Mouse (Mus musculus) embryonic facial prominence, embryonic 11.5 days (tissue): ENCODE data around the gene Crabp2. TPM values are rescaled to one million over a fixed set of nuclear protein-coding genes. Genes with fewer than 3 reads are reported as not detected.

ENCODE experiments used
- ATAC-seq: fragments of 200-750 bp; cut with Nextera tagmentation; replicated peaks from 2 replicates; pipeline ENCODE4 v1.8.0; 2017; ENCODE audit warnings: low read depth; ENCODE audit not compliant: insufficient number of reproducible peaks, low FRiP score, low TSS enrichment
- DNase-seq: peaks from one replicate; pipeline ENCODE4 v3.0.0-alpha.2; 2015; ENCODE audit warnings: low spot score
- H3K27ac ChIP-seq: fragments of 300-500 bp; sonication (generic); replicated peaks from 2 replicates; pipeline ENCODE4 v1.5.1; 2014; ENCODE audit warnings: mild to moderate bottlenecking, low read depth, low read length, control low read depth
- H3K27me3 ChIP-seq: fragments of 300-500 bp; sonication (generic); 2 replicates; pipeline ENCODE4 v1.6.1; 2014; ENCODE audit warnings: mild to moderate bottlenecking, low read length, moderate library complexity, mixed read lengths; ENCODE audit not compliant: control insufficient read depth, insufficient read depth
- H3K36me3 ChIP-seq: fragments of 300-500 bp; sonication (generic); replicated peaks from 2 replicates; pipeline ENCODE4 v1.6.1; 2014; ENCODE audit warnings: low read depth, mild to moderate bottlenecking, low read length, moderate library complexity, mixed read lengths; ENCODE audit not compliant: control insufficient read depth, insufficient read depth
- H3K4me1 ChIP-seq: fragments of 300-500 bp; sonication (generic); 2 replicates; pipeline ENCODE4 v1.6.1; 2014; ENCODE audit warnings: low read length, mixed read lengths; ENCODE audit not compliant: control insufficient read depth, insufficient read depth
- H3K4me2 ChIP-seq: fragments of 300-500 bp; sonication (generic); 2 replicates; pipeline ENCODE4 v1.6.1; 2014; ENCODE audit warnings: low read depth, mild to moderate bottlenecking, control low read depth, low read length, moderate library complexity
- H3K4me3 ChIP-seq: fragments of 300-500 bp; sonication (generic); 2 replicates; pipeline ENCODE4 v1.5.1; 2014; ENCODE audit warnings: low read depth, low read length, control low read depth
- H3K9ac ChIP-seq: fragments of 300-500 bp; sonication (generic); replicated peaks from 2 replicates; pipeline ENCODE4 v1.6.1; 2014; ENCODE audit warnings: mild to moderate bottlenecking, control low read depth, low read length
- H3K9me3 ChIP-seq: fragments of 300-500 bp; sonication (generic); replicated peaks from 2 replicates; pipeline ENCODE4 v1.6.1; 2016; ENCODE audit warnings: mild to moderate bottlenecking, low read length, inconsistent platforms, mixed read lengths; ENCODE audit not compliant: control insufficient read depth
- WGBS: fragments of 180-500 bp; shearing (Covaris S2); extraction: QIAGEN DNeasy Blood & Tissue Kit; methylation state at CpG from one replicate; pipeline ENCODE4 v1.1.7; 2014; 5-methylcytosine and 5-hydroxymethylcytosine counted together
- polyA plus RNA-seq: library from polyadenylated mRNA; unstranded; fragments of >200 nt; fragmentation: Nextera tagmentation; extraction: Ambion mirVana; gene quantifications from 2 replicates; pipeline ENCODE4 v1.2.1, GENCODE M21; 2014

Gene Crabp2
- polyA plus RNA-seq, 1 experiment from 2014 or later, result 642 TPM

GRCm38 (mm10) chr3:87913891-87914290 is 34.6 kb upstream of the Crabp2 start:
- no peak overlapping the region for H3K9ac ChIP-seq
- no peaks in the 10 kb centered on the region for H3K9me3 ChIP-seq
- ATAC-seq (no peak), DNase-seq (no peak)
- H3K36me3 ChIP-seq, result no peaks in the 10 kb centered on the region; the same call in 1 of the 2 replicates
- H3K27ac ChIP-seq, result no peak overlapping the region
- WGBS, result 93% methylated on average over 10 of the region's 10 CpGs
- no peak overlapping the region for H3K4me2 ChIP-seq
- peaks cover 17% of the 10 kb centered on the region for H3K4me1 ChIP-seq
- H3K4me3 ChIP-seq, result no peak overlapping the region
- H3K27me3 ChIP-seq, result no peaks in the 10 kb centered on the region

DNA sequence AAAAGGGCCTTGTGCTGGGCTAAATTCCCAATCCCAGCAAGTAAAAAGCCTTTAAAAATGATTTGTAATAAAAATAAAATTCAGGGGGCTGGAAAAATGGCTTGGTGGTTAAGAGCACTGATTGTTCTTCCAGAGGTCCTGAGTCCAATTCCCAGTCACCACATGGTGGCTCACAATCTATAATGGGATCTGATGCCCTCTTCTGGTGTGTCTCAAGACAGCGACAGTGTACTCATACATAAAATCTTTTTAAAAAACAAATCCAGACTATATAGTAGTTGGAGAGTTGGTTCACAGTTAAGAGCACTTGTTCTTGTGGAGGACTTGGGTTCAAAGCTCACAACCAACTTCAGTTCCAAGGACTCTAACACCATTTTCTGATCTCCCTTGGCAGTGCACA is 31.5 kb upstream of the Crabp2 start:
- H3K4me3 ChIP-seq, result no peak overlapping the region
- H3K36me3 ChIP-seq, result no peaks in the 10 kb centered on the region; the same call in 1 of the 2 replicates
- H3K4me2 ChIP-seq, result no peak overlapping the region
- H3K9me3 ChIP-seq, result no peaks in the 10 kb centered on the region
- 90% methylated on average over 1 of the region's 1 CpGs for WGBS
- no peak for DNase-seq
- H3K27me3 ChIP-seq, result no peaks in the 10 kb centered on the region
- H3K4me1 ChIP-seq, result no peaks in the 10 kb centered on the region
- H3K27ac ChIP-seq, result no peak overlapping the region
- ATAC-seq, result no peak
- no peak overlapping the region for H3K9ac ChIP-seq

- Histone ChIP-seq H3K9me3 (no peaks in the 10 kb centered on the region), H3K9ac (no peak overlapping the region), H3K27me3 (no peaks in the 10 kb centered on the region), H3K4me1 (no peaks in the 10 kb centered on the region), H3K4me3 (no peak overlapping the region), H3K4me2 (no peak overlapping the region), H3K27ac (no peak overlapping the region), H3K36me3 (no peaks in the 10 kb centered on the region; the same call in none of the 2 replicates)
- ATAC-seq (no peak), DNase-seq (no peak)
- WGBS, result 95% methylated on average over 1 of the region's 1 CpGs
Measured at GRCm38 (mm10) chr3:87918551-87918950, 29.9 kb upstream of the Crabp2 start.

- peak; percentile 70 for ATAC-seq
- DNase-seq, result peak; percentile 94
- under 1% methylated on average over 30 of the region's 30 CpGs for WGBS
- H3K36me3 ChIP-seq, result no peaks in the 10 kb centered on the region; the same call in 1 of the 2 replicates
- H3K9me3 ChIP-seq, result no peaks in the 10 kb centered on the region
- H3K4me3 ChIP-seq, result peak within 1 kb of the TSS; percentile 53
- no peaks in the 10 kb centered on the region for H3K4me1 ChIP-seq
- peak within 1 kb of the TSS; percentile 72 for H3K4me2 ChIP-seq
- peak within 1 kb of the TSS; percentile 37 for H3K27ac ChIP-seq
- peak within 1 kb of the TSS; percentile 67 for H3K9ac ChIP-seq
- H3K27me3 ChIP-seq, result no peaks in the 10 kb centered on the region
Measured at GRCm38 (mm10) chr3:87919336-87920108, 28.9 kb upstream of the Crabp2 start, which contains the start of gene Mrpl24. Gene Mrpl24 (plus strand): TSS chr3:87919506.

DNA sequence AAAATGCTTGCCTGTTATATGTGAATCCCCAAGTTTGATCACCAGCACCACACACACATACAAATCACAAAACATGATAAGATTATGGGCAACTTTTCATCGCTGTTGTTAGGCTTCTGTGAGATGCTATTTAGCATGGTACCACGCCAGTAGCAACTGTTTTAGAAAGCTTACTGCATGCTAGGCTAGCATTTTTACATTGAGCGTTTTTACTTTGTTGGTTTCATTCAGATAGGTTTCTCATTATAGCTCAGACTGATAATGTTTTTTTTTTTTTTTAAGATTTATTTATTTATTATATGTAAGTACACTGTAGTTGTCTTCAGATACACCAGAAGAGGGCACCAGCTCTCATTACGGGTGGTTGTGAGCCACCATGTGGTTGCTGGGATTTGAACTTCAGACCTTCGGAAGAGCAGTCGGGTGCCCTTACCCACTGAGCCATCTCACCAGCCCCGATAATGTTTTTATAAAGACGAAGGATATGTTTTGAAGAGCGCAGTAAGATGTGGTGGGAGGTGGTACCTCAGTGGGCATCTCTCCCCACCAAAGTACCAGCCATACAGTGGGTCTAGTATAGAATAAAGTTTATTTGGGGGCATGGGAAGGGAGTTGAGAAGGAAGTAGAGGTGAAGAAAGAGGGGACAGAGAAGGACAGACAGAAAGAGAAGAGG is 28.1 kb upstream of the Crabp2 start:
- peak overlapping the region; percentile 67 for H3K9ac ChIP-seq
- H3K27ac ChIP-seq, result no peak overlapping the region
- no peaks in the 10 kb centered on the region for H3K9me3 ChIP-seq
- H3K4me3 ChIP-seq, result peak overlapping the region; percentile 53
- no peaks in the 10 kb centered on the region; the same call in 1 of the 2 replicates for H3K36me3 ChIP-seq
- no peaks in the 10 kb centered on the region for H3K27me3 ChIP-seq
- DNase-seq (no peak), ATAC-seq (no peak)
- 65% methylated on average over 9 of the region's 9 CpGs for WGBS
- H3K4me2 ChIP-seq, result peak overlapping the region; percentile 72
- no peaks in the 10 kb centered on the region for H3K4me1 ChIP-seq

GRCm38 (mm10) chr3:87924996-87925395 is 23.5 kb upstream of the Crabp2 start:
- DNase-seq (no peak), ATAC-seq (no peak)
- H3K27ac ChIP-seq, result no peak overlapping the region
- no peaks in the 10 kb centered on the region; the same call in 1 of the 2 replicates for H3K36me3 ChIP-seq
- no peak overlapping the region for H3K9ac ChIP-seq
- no peak overlapping the region for H3K4me2 ChIP-seq
- H3K4me1 ChIP-seq, result no peaks in the 10 kb centered on the region; the same call in 1 of the 2 replicates
- 89% methylated on average over 7 of the region's 7 CpGs for WGBS
- H3K4me3 ChIP-seq, result no peak overlapping the region
- H3K27me3 ChIP-seq, result no peaks in the 10 kb centered on the region
- no peaks in the 10 kb centered on the region for H3K9me3 ChIP-seq

DNA sequence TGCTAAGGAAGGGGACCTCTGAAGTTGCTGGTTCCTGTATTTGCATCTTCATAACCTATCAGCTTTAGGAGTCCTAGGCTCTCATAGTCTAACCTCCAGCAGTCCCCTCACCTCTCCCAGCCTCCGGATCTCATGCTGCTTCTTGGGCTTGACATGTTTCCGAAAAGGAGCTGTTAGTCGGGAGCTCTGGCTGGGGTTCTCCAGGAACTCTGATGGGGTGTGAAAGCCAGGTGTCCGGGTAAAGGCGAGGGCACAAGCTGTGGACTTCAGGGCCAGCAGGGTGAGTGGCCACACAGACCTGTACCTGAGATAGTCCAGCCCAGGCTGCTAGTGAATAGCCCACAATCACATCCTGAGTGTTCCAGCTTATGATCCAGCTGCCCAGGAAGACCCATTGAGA is 21.0 kb upstream of the Crabp2 start:
- Histone ChIP-seq H3K4me1 (no peaks in the 10 kb centered on the region; the same call in 1 of the 2 replicates), H3K27ac (no peak overlapping the region), H3K9ac (no peak overlapping the region), H3K4me2 (no peak overlapping the region), H3K36me3 (no peaks in the 10 kb centered on the region; the same call in none of the 2 replicates), H3K27me3 (no peaks in the 10 kb centered on the region), H3K4me3 (no peak overlapping the region), H3K9me3 (no peaks in the 10 kb centered on the region)
- WGBS, result 94% methylated on average over 5 of the region's 5 CpGs
- ATAC-seq (no peak), DNase-seq (no peak)
